Mouse (Mus musculus): ENCODE measurements at regions not wholly inside any gene's neighbourhood (a gene's known extent, or its start where the extent isn't known, plus 50 kb on each side); places are given as distances from the start of the nearest gene placed in this dataset.

- DNase-seq: peak; percentile 5
Observed at GRCm38 (mm10) chr2:50757837-50758541, 390.9 kb downstream of the Rnd3 start.

GRCm38 (mm10) chr2:50755616-50756450, 393.1 kb downstream of the Rnd3 start:
- DNase-seq: no peak

GRCm38 (mm10) chr2:50755160-50755559, 393.8 kb downstream of the Rnd3 start:
- no peak for DNase-seq

GRCm38 (mm10) chr2:50752408-50752807, 396.5 kb downstream of the Rnd3 start:
- no peak for DNase-seq

GRCm38 (mm10) chr2:50750799-50751198, 398.1 kb downstream of the Rnd3 start:
- no peak for DNase-seq

- no peak for DNase-seq
Observed at GRCm38 (mm10) chr2:50744625-50745214, 404.2 kb downstream of the Rnd3 start.

GRCm38 (mm10) chr2:50743785-50744258, 405.1 kb downstream of the Rnd3 start:
- no peak for DNase-seq

GRCm38 (mm10) chr2:50742421-50742820, 406.5 kb downstream of the Rnd3 start:
- DNase-seq: peak; percentile 56

GRCm38 (mm10) chr2:50741337-50741736, 407.6 kb downstream of the Rnd3 start:
- no peak for DNase-seq

GRCm38 (mm10) chr2:50739599-50739979, 409.3 kb downstream of the Rnd3 start:
- DNase-seq: no peak

GRCm38 (mm10) chr2:50738936-50739598, 409.8 kb downstream of the Rnd3 start:
- DNase-seq: no peak

- DNase-seq: no peak
Observed at GRCm38 (mm10) chr2:50737706-50738105, 411.2 kb downstream of the Rnd3 start.

- no peak for DNase-seq
Observed at GRCm38 (mm10) chr2:50735029-50735428, 413.9 kb downstream of the Rnd3 start.

GRCm38 (mm10) chr2:50706652-50707051, 410.1 kb upstream of the Mmadhc start:
- no peak for DNase-seq

- peak; percentile 54 for DNase-seq
Observed at GRCm38 (mm10) chr2:50704297-50704696, 407.7 kb upstream of the Mmadhc start.

GRCm38 (mm10) chr2:50702584-50703450, 406.2 kb upstream of the Mmadhc start:
- no peak for DNase-seq

- DNase-seq: no peak
Observed at GRCm38 (mm10) chr2:50698841-50699240, 402.2 kb upstream of the Mmadhc start.

- DNase-seq: no peak
Observed at GRCm38 (mm10) chr2:50696575-50696974, 400.0 kb upstream of the Mmadhc start.

GRCm38 (mm10) chr2:50694849-50695248, 398.2 kb upstream of the Mmadhc start:
- DNase-seq: no peak

GRCm38 (mm10) chr2:50693784-50694350, 397.3 kb upstream of the Mmadhc start:
- DNase-seq: no peak
